Mouse (Mus musculus): ENCODE measurements around the gene Csde1. TPM values are rescaled to one million over a fixed set of nuclear protein-coding genes. Genes with fewer than 3 reads are reported as not detected.

Gene Csde1
- total RNA-seq (2022) = 100 to 1,000 TPM; 242 to 273 (median 261) TPM

- peak; percentile 92 to 97 for DNase-seq (ENCODE audit: low spot score in 2 of 2)
Observed at GRCm38 (mm10) chr3:103020249-103020942, at the start of gene Csde1. Gene Csde1 (plus strand): TSS chr3:103020426.

DNA sequence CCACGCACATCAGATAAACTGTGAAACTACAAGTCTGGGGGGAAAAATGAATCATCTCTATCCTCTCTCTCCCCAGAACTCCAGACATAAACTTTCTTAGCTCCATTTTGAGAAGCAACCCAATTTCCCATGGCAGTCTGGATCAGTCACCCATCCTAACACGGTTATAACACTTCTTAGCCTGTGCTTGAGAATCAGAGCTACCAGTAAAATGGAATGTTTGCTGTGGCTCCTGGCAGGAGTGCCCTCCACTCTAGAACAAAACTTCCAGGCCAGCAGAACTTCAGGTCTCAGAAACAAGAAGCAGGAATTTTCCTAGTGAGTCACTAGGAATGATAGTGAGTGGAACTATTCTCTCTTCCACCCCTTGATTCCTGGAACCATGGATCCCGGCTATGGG, 49.7 kb upstream of the Csde1 start:
- DNase-seq (ENCODE audit: low spot score in 2 of 2) = no peak

DNA sequence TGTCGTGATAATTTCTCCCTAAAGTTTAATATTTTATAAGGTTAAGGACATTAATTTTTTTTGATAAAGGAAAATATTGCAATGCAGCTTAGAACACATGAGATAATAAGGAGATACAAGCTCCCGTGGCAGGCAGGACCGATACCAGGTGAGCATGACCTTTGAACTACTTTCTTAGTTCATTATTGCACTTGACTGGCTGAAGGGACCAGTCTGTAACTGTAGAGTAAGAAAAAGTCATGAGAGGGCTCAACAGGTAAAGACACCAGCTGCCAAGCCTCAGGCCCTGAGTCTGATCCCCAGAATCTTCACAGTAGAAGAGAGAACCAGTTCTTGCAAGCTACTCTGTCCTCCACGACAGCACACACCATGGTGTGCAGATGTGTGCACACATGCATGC, 43.3 kb upstream of the Csde1 start:
- DNase-seq (ENCODE audit: low spot score in 2 of 2) = no peak

GRCm38 (mm10) chr3:102979550-102980348, 40.5 kb upstream of the Csde1 start:
- no peak for DNase-seq (ENCODE audit: low spot score in 2 of 2)

DNA sequence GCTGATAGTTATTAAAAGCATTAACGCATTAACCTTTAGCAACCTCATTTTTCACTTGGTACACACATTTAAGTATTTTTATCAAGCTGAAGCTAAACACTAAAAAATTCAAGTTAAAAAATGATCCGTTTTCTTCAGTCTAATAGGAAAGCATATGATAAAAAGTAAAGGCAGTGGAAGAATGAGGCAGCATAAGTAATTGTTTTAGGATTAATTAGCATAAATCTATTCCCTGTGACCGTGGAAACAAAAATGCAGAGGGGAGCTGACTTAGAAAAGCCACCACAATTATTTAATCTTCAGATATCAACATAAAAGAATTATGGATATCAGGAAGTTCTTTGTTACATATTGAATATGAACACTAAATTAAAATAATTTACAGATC, 39.9 kb upstream of the Csde1 start:
- no peak for DNase-seq (ENCODE audit: low spot score in 2 of 2)

GRCm38 (mm10) chr3:102991041-102991440, 29.2 kb upstream of the Csde1 start:
- no peak for DNase-seq (ENCODE audit: low spot score in 2 of 2)

DNA sequence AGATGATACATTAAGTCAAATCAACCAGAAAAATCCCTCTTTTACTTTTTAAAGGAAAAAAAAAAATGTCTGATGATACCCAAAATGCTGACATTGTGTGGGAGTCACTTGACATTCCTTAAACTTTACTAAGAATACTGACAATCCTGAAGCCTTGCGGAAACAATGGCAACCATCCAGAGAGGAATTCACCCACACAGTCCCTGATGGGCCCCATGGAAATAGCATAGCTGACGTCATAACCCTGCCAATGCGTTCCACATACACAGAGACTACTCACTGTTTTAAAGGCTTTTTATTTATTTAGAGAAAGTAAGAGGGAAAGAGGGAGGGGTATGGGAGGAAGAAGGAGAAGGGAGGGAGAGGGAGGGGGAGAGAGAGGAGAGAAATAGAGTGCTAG, 27.3 kb upstream of the Csde1 start:
- no peak for DNase-seq (ENCODE audit: low spot score in 2 of 2)

DNA sequence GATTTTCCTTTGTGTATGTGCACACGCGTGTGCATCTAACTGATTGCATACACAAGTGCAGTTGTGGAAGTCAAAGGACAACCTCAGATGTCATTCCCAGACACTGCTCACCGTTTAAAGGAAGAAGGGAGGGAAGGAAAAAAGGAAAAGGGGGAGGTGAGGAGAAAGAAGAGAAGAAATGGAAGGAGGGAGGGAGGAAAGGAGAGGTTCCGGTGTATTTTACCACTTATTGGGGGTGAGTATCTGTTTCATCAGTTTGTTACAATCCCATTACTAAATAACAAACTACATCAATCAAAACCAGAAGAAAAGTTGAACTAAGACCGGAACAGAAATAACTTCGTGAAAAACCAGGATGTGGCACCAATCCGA, 25.0 kb upstream of the Csde1 start:
- no peak for DNase-seq (ENCODE audit: low spot score in 2 of 2)

DNA sequence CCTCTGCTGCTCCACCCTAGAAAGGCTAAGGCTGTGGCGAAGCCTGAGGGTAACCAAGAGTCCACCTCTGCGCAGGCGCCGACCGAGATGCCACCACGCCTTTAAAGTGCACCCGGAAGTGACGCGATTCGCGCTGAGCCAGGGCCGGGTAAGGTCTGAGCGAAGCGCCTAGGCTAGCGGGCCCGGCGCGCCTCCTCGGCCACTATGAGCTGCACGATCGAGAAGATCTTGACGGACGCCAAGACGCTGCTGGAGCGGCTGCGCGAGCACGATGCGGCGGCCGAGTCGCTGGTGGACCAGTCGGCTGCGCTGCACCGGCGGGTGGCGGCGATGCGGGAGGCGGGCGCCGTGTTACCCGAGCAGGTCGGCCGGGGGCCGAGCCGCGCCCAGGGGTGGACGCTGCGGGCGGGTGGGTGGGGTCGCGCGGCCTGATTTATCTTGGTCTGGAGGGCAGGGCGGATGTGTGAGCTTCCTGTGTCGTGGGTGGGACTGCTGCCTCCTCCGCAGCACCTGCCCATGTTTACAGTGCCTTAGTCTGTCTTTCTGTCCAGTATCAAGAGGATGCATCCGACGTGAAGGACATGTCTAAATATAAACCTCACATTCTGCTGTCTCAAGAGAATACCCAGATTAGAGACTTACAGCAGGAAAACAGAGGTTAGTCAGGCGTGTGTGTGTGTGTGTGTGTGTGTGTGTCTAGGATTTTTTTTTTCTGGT, 24.5 kb upstream of the Csde1 start, which contains the start of gene Sike1:
Sike1 (plus strand) TSS at position 104 of the 717 bp plus-strand sequence.
- peak; percentile 90 for DNase-seq (ENCODE audit: low spot score in 2 of 2)

- DNase-seq (ENCODE audit: low spot score in 2 of 2) = no peak
Observed at GRCm38 (mm10) chr3:102997036-102997435, 23.2 kb upstream of the Csde1 start.

- no peak for DNase-seq (ENCODE audit: low spot score in 2 of 2)
Observed at GRCm38 (mm10) chr3:102997591-102997990, 22.6 kb upstream of the Csde1 start.

DNA sequence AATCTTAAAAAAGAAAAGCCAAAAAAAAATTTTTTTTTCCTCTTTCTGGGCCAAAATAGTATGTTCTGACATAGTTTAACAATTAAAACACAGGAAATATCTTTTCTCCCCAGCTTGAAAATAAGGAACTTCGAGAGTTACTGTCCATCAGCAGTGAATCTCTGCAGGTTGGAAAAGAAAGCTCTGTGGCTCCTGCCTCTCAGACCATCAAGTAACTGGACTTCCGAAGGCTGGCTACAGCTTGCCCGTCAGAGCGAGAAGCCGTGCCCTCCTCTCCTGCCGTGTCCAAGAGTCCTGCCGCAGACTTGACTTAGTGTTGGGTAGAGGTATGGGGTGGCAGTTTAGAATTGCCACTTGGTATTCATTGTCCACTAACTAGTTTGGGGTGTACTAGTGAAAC, 18.6 kb upstream of the Csde1 start:
- DNase-seq (ENCODE audit: low spot score in 2 of 2) = no peak

DNA sequence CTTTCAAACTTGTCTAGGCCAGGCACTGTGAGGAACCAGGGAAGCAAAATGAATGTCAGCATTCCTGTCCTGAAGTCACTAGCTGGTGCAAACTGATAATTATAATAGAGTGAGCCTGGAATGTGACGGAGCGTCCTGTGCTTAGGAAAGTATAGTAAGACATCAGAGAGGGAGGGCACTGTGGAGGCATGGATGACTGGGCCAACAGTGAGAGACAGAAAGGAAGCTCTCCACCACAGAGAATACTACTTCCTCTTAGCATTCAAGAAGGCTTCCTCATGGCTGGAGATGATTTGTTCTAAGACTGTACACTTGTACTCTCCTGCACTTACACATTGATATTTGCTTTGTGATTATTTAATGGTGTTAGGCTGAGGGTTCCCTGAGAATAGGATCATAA, 2.9 kb upstream of the Csde1 start:
- DNase-seq (ENCODE audit: low spot score in 2 of 2) = no peak

- DNase-seq (ENCODE audit: low spot score in 2 of 2) = no peak
Observed at GRCm38 (mm10) chr3:103019462-103019861, 764 bp upstream of the Csde1 start.

DNA sequence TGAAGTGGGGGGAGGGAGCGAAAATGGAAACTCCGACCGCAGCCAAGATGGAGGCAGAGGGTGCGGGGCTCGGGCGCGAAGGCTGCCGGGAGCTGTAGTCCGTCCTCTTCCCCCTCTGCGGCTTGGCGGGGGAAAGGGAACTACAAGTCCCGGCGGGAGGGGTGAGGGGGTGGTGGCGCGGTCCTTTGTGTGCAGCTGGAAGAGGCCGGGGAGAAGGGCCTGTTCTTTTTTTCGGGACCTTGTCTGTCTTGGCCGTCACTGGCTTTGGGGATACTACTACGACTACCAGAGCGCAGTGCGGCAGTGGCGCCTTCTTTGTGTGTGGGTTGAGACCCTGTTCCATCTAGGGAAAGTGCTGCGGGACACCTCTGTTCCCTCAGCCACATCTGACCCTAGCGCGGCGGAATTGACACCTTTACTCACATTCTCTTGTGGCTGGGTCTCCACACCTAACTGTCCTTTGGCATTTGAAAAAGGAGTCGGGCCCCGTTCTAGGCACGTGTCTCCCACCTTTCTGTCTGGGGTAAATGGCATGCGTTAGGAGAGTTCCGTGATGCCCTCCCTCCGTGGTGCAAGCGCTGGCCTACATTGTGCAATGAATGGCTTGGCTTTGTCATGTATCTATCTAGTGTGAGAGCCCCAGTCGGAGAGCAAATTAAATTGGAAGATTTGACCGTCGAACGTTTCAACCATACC, 865 bp downstream of the Csde1 start:
- peak; percentile 64 to 89 for DNase-seq (ENCODE audit: low spot score in 2 of 2)

DNA sequence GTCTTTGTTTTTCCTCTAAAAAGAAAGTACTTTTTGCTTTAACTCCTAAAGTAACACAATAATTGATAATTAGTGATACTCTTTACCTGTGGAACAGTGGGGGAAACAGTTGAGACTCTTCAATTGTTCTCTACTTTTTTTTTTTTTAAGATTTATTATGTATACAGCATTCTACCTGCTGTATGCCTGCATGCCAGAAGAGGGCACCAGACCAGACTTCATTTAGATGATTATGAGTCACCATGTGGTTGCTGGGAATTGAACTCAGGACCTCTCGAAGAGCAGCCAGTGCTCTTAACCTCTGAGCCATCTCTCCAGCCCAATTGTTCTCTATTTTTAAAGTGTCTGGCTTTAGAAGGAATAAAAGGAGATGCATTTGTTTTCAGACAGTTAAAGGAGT, 5.9 kb downstream of the Csde1 start:
- DNase-seq (ENCODE audit: low spot score in 2 of 2) = no peak

DNA sequence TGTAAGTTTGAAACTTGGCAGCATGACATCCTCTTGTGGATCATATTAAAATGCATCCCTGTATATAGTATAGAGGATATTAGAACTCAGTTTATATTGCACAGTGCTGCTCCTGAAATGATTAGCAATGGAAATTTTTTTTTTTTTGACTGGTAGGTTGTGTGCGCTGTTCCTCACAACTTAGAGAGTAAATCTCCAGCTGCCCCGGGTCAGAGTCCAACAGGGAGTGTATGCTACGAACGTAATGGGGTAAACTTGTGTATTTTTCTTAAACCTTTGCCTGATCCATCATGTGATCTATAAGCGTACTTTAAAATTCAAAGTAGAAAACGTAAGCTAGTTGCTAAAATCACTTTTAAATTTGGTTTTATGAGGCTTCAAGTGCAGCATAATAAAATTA, 20.1 kb downstream of the Csde1 start:
- no peak for DNase-seq (ENCODE audit: low spot score in 2 of 2)

GRCm38 (mm10) chr3:103040861-103041379, 20.7 kb downstream of the Csde1 start:
- DNase-seq (ENCODE audit: low spot score in 2 of 2) = no peak

DNA sequence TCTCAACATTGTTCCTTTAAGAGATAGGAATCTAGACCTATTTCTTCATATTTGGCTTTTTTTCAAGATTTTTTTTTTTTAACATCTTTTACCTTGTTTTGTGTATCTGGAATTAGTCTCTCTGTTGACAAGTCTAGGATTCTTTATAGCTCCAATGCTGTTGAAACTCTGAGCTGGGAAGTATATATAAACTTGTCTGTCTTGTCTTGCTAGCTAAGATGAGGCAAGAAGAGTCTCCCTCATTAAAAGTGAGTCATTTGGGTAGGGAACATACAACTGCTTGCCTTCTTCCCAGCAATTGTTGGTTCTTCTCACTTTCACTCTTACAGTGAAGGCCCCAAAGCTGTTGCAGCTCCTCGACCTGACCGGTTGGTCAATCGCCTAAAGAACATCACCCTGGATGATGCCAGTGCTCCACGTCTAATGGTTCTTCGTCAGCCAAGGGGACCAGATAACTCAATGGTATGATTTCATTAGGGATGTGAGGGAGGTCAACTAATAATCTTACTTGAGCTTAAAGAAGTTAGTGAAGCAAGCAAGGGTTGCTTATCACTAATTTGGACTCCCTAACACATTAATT, 35.9 kb downstream of the Csde1 start:
- DNase-seq (ENCODE audit: low spot score in 2 of 2) = no peak

GRCm38 (mm10) chr3:103057752-103058151, 37.5 kb downstream of the Csde1 start:
- DNase-seq (ENCODE audit: low spot score in 2 of 2) = no peak

Measured in left cerebral cortex, adult 8-10 months (tissue).